16 mouse cellular contexts compared by ENCODE assay signal in genomic region chr8:26804089-26804488, GRCm38 (mm10).
A peak's percentile ranks its signal among the peaks of the same experiment; 100 is the strongest.
DNase-seq lines count a peak whose midpoint lies in the region; ATAC-seq and TF ChIP-seq lines count a peak whose summit lies in the region.
"Had no signal": no experiment of that assay in that cellular context is flagged by ENCODE, and none has a peak within 500 bp of the region (broad histone marks: within the 10 kb centered on the region; RNA-seq: fewer than 3 reads in every experiment).

No protein-coding gene starts in this region.

- peak; percentile 66; the same call in 1 of the 2 replicates for ATAC-seq in forebrain, embryonic 13.5 days
- no peak for ATAC-seq in forebrain, embryonic 11.5 days (replicated peaks; ENCODE audit: low FRiP score)
- ATAC-seq: Patski had no signal

- H3K4me1 ChIP-seq in forebrain, embryonic 13.5 days, result peaks cover 51% of the 10 kb centered on the region
- H3K4me1 ChIP-seq in forebrain, embryonic 11.5 days (replicated peaks; ENCODE audit: control insufficient read depth, insufficient read depth, low read length), result peaks cover 20% of the 10 kb centered on the region

- 0 out of 2 replicates have a peak, but pooled peaks cover 3% of the 10 kb centered on the region for H3K27me3 ChIP-seq in forebrain, embryonic 13.5 days
- H3K27me3 ChIP-seq in forebrain, embryonic 11.5 days (ENCODE audit: control insufficient read depth, insufficient read depth, low read length), result no peaks in the 10 kb centered on the region

- no peaks in the 10 kb centered on the region for H3K9me3 ChIP-seq in forebrain, embryonic 13.5 days (replicated peaks)
- H3K9me3 ChIP-seq in forebrain, embryonic 11.5 days (ENCODE audit: control insufficient read depth, low read length), result no peaks in the 10 kb centered on the region
- H3K9me3 ChIP-seq: megakaryocyte, embryonic 14.5 days had no signal

- DNase-seq in forebrain, embryonic 11.5 days (ENCODE audit: low spot score), result no peak
- peak; percentile 36 to 57 for DNase-seq in layer of hippocampus, adult 2 months (ENCODE audit: low spot score in 2 of 2)
- no peak for DNase-seq in layer of hippocampus, postnatal 25 days (ENCODE audit: extremely low spot score in 1 of 2, low spot score in 1 of 2)
- DNase-seq in cerebellum, adult 9-11 months, result peak; percentile 26
- peak; percentile 68 for DNase-seq in layer of hippocampus, adult 9-11 months
- no peak for DNase-seq in gastrocnemius, adult 18-20 months (ENCODE audit: low spot score)
- DNase-seq in liver, result no peak
- DNase-seq: adrenal gland, postnatal 36 days; B cell, adult 2 months; gastrocnemius, postnatal 10 days; kidney, adult 8-10 months; retina, postnatal 1 day had no signal

- peak overlapping the region; percentile 41 for H3K27ac ChIP-seq in forebrain, embryonic 13.5 days
- H3K27ac ChIP-seq in forebrain, embryonic 11.5 days (ENCODE audit: low read depth, low read length), result no peak overlapping the region
- no peak overlapping the region for H3K27ac ChIP-seq in layer of hippocampus, adult 2 months

- no peak overlapping the region for H3K4me3 ChIP-seq in forebrain, embryonic 13.5 days
- H3K4me3 ChIP-seq in forebrain, embryonic 11.5 days (ENCODE audit: low read depth, low read length), result no peak overlapping the region
- H3K4me3 ChIP-seq in layer of hippocampus, adult 2 months, result no peak overlapping the region
- H3K4me3 ChIP-seq: megakaryocyte, embryonic 14.5 days; myocyte had no signal

- WGBS in forebrain, embryonic 13.5 days, result 70% methylated on average over 9 of the region's 9 CpGs
- 81% methylated on average over 9 of the region's 9 CpGs for WGBS in forebrain, embryonic 11.5 days

- no peak overlapping the region for H3K4me2 ChIP-seq in forebrain, embryonic 13.5 days
- H3K4me2 ChIP-seq in forebrain, embryonic 11.5 days (ENCODE audit: low read depth, low read length, severe bottlenecking), result no peak overlapping the region

- no peak for TF ChIP-seq CTCF in layer of hippocampus, adult 2 months (conservative IDR thresholded peaks at IDR 0.05)

- no peaks in the 10 kb centered on the region for H3K36me3 ChIP-seq in forebrain, embryonic 13.5 days (ENCODE audit: poor library complexity, severe bottlenecking)
- no peaks in the 10 kb centered on the region for H3K36me3 ChIP-seq in forebrain, embryonic 11.5 days (ENCODE audit: control insufficient read depth, insufficient read depth, low read length)

- no peak overlapping the region for H3K9ac ChIP-seq in forebrain, embryonic 13.5 days
- no peak overlapping the region for H3K9ac ChIP-seq in forebrain, embryonic 11.5 days (ENCODE audit: low read length)

Comparison
In these comparisons a context has a peak if more than half of its experiments do, and no peak if none do; other contexts are left out.
1. DNase-seq: peak in layer of hippocampus, adult 2 months (2 of 2), cerebellum, adult 9-11 months (single experiment) and layer of hippocampus, adult 9-11 months (single experiment); none in forebrain, embryonic 11.5 days (single experiment), layer of hippocampus, postnatal 25 days (0 of 2), gastrocnemius, adult 18-20 months (single experiment) and liver (single experiment).